Mouse (Mus musculus) kidney, adult 11 months (tissue): ENCODE data around the gene Tcn2.
"Not testable (repeated sequence)": the region's sequence is repeated elsewhere in the genome, so short reads cannot be mapped to it uniquely, and the experiment has no call there.

ENCODE experiments used
- DNase-seq: peaks from one replicate; pipeline ENCODE4 v3.0.0; 2022

Tcn2 gene

GRCm38 (mm10) chr11:3925916-3926315 is 6.0 kb downstream of the Tcn2 start:
- peak; percentile 3 for DNase-seq

DNA sequence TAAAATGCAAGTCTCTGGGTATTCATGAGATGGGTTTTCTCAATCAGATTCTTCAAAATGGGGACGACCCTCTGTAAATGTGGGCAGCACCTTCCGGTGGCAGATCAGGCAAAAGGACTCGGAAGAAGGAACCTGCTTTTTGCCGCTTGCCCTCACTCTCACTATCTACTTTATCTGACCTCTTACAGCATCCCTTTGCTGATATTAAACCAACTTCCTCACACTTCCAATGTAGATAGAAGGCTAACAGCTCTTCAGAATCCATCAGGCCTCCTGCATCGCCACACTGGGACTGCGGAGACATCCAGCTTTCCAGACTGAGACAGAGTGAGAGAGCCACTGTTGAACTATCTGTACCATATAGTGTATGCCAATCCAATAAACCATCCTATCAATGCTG is 9.2 kb downstream of the Tcn2 start:
- DNase-seq, result no peak

GRCm38 (mm10) chr11:3922115-3922514 is 9.8 kb downstream of the Tcn2 start:
- DNase-seq, result no peak

- no peak for DNase-seq
Measured at GRCm38 (mm10) chr11:3921281-3921850, 10.6 kb downstream of the Tcn2 start.

- DNase-seq, result no peak
Measured at GRCm38 (mm10) chr11:3920476-3920875, 11.5 kb downstream of the Tcn2 start.

GRCm38 (mm10) chr11:3918738-3919137 is 13.2 kb downstream of the Tcn2 start:
- DNase-seq, result no peak

DNA sequence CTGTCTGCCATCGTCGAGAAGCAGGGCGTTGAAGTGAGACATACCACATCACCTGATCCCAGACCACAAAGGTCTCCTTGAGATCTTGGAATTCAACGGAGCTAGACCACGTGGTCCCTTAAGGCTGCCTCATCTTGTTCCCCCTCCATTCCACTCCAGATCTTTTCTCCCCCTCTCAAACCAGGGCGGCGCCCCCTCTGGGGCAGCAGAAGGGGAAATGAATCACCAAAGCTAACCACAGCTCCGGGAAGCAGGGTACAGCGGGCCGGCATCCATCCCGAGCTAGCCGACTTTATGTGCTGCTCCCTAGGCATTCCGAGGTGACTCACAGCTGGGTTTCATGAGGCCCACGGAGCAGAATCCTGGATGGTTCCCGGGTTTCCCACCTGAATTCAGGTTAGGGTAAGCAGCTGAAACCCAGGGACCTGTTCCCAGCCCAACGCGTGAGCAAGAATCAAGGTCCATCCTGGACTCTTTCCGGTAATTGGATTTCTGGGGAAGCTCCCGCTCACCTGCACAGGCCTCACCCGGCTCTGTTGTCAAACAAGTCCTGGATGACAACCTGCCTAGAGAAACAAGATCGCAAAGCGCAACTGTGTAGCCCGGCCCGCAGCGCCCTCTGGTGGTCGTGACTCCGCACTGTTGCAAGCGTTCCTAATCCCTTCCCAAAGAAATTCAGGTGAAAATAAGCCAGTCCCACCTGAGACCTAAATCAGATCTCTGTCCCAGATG is 17.7 kb downstream of the Tcn2 start, which contains the start of gene Slc35e4:
TSS of gene Slc35e4 (minus strand) at position 556 of the 732 bp plus-strand sequence.
- peak; percentile 76 for DNase-seq

DNA sequence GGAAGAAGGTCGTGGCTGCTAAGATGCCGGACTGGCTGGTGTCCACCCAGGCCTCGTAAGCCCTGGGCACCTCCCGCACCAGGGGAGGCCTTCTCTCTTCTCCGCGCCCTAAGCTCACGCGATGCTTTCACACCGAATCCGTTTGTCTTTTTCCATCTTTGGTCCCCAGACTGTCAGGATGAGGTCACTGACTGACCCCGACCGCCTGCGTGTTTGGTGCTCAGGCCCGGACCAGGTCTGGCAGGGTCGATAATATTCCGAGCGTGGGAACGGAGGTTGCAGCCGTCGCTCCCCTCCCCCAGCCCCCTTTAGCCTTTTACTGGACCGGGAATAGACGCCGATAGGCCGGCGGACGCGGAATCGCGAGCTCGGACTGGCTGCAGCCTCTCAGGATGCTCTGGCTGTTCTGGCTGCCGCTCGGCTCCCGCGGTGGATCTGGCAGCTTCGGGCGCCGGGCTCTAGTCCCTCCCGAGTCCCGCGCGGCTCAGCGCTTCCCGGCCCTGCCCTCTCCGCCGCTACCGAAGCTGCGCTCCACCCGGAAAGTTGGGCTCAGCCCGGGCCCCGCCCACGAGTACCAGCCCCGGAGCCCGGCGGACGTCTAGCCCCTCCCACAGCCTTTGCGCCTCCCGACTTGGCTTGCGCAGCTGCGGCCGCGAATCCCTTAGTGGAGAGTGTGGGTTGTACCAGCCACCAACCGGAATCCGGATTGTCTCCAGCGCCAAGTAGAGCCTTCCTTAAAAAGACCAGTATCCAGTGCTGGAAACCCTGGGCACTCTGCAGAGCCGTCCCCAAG is 18.4 kb downstream of the Tcn2 start:
- DNase-seq, result peak; percentile 92

DNA sequence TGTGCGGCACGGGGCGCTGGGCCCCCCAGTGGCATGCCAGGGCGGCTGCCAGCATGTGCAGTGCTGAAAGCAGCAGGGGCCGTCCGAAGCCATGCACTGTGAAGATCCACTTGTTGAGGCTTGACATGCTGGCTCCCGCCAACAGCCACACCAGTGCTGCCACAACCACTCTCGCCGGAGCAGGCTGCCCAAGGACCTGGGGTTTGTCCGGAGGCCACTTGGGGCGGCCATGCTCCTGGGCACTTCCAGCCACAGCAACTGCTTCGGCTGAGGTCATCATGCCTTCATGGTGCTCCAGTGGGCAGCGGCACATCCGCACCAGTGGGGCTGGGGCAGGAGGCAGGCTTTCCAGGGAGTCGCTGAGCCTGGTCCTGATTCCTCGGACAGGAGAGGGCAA is 19.1 kb downstream of the Tcn2 start:
- no peak for DNase-seq

GRCm38 (mm10) chr11:3912100-3912874 is 19.7 kb downstream of the Tcn2 start:
- DNase-seq, result no peak

DNA sequence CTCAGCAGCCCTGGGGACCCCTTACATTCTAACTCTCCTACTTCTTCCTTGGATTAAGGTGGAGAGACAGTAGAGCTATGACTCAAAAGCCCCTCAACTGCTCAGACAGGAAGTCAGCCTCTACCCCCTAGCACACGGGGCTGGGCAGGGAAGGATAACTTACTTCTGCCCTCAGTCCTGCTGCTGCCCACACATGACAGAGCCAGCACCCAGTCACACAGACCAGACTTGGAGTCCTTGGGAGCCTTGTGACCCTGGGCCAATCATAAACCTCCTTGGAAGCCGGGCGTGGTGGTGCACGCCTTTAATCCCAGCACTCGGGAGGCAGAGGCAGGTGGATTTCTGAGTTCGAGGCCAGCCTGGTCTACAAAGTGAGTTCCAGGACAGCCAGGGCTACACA is 20.5 kb downstream of the Tcn2 start:
- not testable (repeated sequence) for DNase-seq

GRCm38 (mm10) chr11:3910513-3911310 is 21.2 kb downstream of the Tcn2 start:
- DNase-seq, result peak; percentile 31

DNA sequence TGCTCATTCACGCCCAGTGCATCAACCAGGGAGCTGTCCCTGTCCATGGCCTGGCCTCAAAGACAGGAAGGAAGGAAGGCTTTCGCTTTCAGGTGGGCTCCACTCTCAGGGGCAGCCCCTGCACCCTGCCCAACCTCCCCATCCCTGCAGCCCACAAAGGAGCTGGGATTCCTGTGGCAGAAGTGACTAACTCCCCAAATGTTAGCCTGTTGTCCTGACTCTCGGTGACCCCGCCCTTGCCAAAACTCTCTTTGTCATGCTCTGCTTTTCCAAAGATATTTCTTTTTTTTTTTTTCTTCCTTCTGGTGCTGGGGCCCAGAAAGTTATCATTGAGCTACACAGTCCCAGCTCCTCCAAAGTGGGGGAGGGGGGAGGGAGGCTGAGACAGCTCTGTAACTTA is 22.7 kb downstream of the Tcn2 start:
- DNase-seq, result no peak

GRCm38 (mm10) chr11:3905446-3905845 is 26.5 kb downstream of the Tcn2 start:
- no peak for DNase-seq

- DNase-seq, result no peak
Measured at GRCm38 (mm10) chr11:3904673-3905072, 27.3 kb downstream of the Tcn2 start.

DNA sequence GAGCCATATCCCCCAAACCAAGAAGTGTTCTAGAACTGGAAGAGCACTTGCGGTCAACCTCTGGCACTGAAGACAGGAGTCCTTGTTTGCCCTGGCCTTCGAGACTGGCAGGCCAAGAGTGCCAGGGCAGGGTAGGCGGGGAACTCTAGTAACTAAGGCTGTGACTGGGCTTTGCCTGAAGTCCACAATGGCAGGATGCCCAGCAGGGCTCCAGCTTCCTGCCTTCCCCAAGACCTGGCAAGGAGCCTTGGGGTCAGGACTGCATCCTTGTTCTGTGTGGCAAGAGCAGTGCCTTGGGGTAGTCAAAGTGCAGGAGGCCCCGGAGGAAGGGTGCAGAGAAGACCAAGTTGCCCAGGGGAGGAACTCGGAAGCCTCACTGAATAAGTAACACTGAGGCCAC is 28.9 kb downstream of the Tcn2 start:
- peak; percentile 97 for DNase-seq

DNA sequence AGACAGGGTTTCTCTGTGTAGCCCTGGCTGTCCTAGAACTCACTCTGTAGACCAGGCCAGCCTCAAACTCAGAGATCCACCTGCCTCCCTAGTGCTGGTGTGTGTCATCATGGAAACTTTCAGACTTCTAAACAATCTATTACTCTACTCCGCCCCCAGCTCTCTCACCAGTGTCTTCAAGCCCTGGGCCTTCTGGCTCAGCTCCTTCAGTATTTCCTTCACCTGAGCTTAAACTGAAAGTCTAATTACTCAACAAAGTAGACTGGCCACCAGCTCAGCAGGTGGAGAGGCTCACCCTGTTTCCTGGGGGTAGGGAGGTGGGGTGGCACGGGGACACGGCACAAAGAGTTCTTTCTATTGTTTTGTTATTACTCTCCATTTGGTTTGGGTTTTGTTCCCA is 29.4 kb downstream of the Tcn2 start:
- no peak for DNase-seq

DNA sequence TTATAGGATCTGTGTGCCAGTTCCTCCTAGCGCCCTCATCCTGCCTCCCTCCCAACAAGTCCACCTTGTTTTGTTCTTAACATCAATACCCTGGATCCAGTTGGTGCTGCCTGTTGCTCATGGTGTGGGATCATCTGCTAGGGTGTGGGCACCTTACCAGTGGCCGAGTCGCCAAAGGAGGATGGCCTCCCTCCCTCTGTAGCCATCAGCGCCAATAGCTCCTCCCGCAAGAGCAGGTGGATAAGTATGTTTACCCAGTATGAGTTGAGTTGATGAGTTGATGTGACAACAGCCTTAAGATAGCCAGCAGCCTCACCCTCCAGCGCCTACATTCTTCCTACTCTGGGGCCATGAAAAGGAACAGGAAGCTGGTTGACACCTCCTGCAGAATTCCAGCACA is 31.7 kb downstream of the Tcn2 start:
- DNase-seq, result no peak

DNA sequence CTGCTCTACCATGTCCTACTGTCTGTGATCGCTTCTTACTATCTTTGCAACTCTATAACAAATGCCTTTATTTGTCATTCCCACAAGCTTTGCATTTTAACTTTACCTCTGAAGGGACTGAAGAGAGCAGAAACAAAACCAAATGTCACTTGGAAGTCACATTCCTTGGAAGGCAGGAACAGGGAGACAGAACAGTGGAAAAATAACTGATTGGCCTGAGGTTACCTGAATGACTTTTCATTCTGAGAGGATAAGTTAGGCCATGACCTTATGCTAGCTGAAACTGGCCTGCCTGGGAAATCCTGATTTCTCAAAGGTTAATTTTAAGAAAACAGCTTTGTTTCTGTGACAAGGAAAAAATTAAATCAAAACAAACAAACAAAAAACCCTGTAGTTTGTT is 36.0 kb downstream of the Tcn2 start:
- DNase-seq, result no peak

- no peak for DNase-seq
Measured at GRCm38 (mm10) chr11:3895458-3895857, 36.5 kb downstream of the Tcn2 start.

DNA sequence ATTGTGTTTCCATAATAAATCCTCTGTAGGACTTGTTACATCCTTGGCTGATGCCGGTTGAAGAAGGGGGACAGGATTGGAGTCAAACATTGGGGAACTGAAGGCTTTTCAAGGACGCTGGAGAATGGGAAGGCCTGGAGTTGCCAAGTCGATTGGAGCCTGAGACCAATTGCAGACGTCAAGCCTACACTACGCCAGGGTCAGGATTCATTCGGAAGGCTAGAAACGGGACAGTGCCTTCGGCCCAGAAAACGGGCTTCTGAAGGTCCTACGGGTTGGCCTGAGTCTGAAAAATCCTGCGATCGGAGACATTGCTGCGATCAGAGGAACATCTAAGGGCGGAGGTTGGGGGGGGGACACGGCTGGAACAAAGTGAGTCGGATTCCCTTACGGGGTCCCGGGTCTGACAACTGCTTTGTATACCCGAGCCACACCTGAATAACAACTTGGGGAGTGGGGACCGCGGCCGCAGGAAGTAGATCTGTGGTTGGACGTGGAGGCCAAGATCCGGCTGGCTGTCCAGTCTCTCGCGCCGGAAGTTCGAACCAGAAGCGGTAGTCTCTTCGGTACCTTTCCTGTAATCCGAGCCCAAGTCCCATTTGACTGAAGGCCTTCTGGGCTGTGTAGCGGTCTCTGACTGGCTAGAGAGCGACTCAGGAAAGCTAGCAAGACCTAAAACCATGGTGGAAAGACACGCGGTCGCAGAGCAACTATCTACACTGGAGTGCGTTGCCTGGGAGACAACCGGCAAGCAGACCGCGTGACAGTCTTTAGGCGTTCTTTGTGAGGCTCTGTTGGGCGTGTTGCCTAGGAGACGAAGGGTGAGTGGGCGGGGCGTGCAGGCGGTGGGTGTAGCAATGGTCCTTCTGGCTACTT is 37.3 kb downstream of the Tcn2 start, which contains the start of the genes 4921536K21Rik and Dusp18:
TSS of gene 4921536K21Rik (minus strand) at position 693 of the 876 bp plus-strand sequence.
TSS of gene Dusp18 (plus strand) at position 835 of the 876 bp plus-strand sequence.
- DNase-seq, result peak; percentile 94
